Mouse (Mus musculus): Measurements from ENCODE around the gene 4933428M09Rik.
"Not testable (repeated sequence)": the region's sequence is repeated elsewhere in the genome, so short reads cannot be mapped to it uniquely, and the experiment has no call there.

Gene 4933428M09Rik

GRCm38 (mm10) chrX:139178928-139179327 is at the start of gene 4933428M09Rik:
Gene 4933428M09Rik, plus strand, starts transcription at chrX:139179228.
- no peak for DNase-seq (ENCODE audit: low spot score in 2 of 2)

- no peak for DNase-seq (ENCODE audit: low spot score in 2 of 2)
Observed at GRCm38 (mm10) chrX:139134031-139134430, 45.0 kb upstream of the 4933428M09Rik start.

- not testable (repeated sequence) for DNase-seq (ENCODE audit: low spot score in 2 of 2)
Observed at GRCm38 (mm10) chrX:139191506-139191905, 12.5 kb downstream of the 4933428M09Rik start.

GRCm38 (mm10) chrX:139194572-139195279 is 15.7 kb downstream of the 4933428M09Rik start:
- no peak for DNase-seq (ENCODE audit: low spot score in 2 of 2)

- not testable (repeated sequence) for DNase-seq (ENCODE audit: low spot score in 2 of 2)
Observed at GRCm38 (mm10) chrX:139209191-139209828, 30.3 kb downstream of the 4933428M09Rik start.

GRCm38 (mm10) chrX:139209829-139210225 is 30.8 kb downstream of the 4933428M09Rik start, which contains the start of gene Mum1l1:
Gene Mum1l1, plus strand, starts transcription at chrX:139210042.
- no peak for DNase-seq (ENCODE audit: low spot score in 2 of 2)

- DNase-seq (ENCODE audit: low spot score in 2 of 2) = no peak
Observed at GRCm38 (mm10) chrX:139214765-139215164, 35.7 kb downstream of the 4933428M09Rik start.

GRCm38 (mm10) chrX:139216409-139216808 is 37.4 kb downstream of the 4933428M09Rik start:
- DNase-seq (ENCODE audit: low spot score in 2 of 2) = no peak

GRCm38 (mm10) chrX:139216991-139217593 is 38.1 kb downstream of the 4933428M09Rik start:
- DNase-seq (ENCODE audit: low spot score in 2 of 2) = no peak

GRCm38 (mm10) chrX:139217776-139218175 is 38.7 kb downstream of the 4933428M09Rik start:
- DNase-seq (ENCODE audit: low spot score in 2 of 2) = no peak

- no peak for DNase-seq (ENCODE audit: low spot score in 2 of 2)
Observed at GRCm38 (mm10) chrX:139219017-139219416, 40.0 kb downstream of the 4933428M09Rik start.

- DNase-seq (ENCODE audit: low spot score in 2 of 2) = no peak
Observed at GRCm38 (mm10) chrX:139220830-139221229, 41.8 kb downstream of the 4933428M09Rik start.

- no peak for DNase-seq (ENCODE audit: low spot score in 2 of 2)
Observed at GRCm38 (mm10) chrX:139221893-139222292, 42.9 kb downstream of the 4933428M09Rik start.
